Mouse (Mus musculus): ENCODE data around the gene Dusp5. TPM values are rescaled to one million over a fixed set of nuclear protein-coding genes. Genes with fewer than 3 reads are reported as not detected.

The Dusp5 gene
- polyA plus RNA-seq, 1 experiment from 2014 or later, result 3.0 TPM

DNA sequence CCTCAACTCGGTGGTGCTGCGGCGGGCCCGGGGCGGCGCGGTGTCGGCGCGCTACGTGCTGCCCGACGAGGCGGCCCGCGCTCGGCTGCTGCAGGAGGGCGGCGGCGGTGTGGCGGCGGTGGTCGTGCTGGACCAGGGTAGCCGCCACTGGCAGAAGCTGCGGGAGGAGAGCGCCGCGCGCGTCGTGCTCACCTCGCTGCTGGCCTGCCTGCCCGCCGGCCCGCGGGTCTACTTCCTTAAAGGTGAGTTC, 471 bp downstream of the Dusp5 start:
- Histone ChIP-seq H3K4me3 (replicated peaks; ENCODE audit: low read length) (peak overlapping the region; percentile 51), H3K27me3 (ENCODE audit: control insufficient read depth, insufficient read depth, low read length) (peaks cover 26% of the 10 kb centered on the region), H3K27ac (no peak overlapping the region), H3K4me2 (replicated peaks) (peak overlapping the region; percentile 84), H3K9me3 (ENCODE audit: control insufficient read depth, low read length) (no peaks in the 10 kb centered on the region), H3K4me1 (replicated peaks; ENCODE audit: control insufficient read depth, insufficient read depth, low read length) (0 out of 2 replicates have a peak, but pooled peaks cover 8% of the 10 kb centered on the region), H3K36me3 (replicated peaks; ENCODE audit: control insufficient read depth, insufficient read depth) (no peaks in the 10 kb centered on the region), H3K9ac (peak overlapping the region; percentile 55)
- ATAC-seq (ENCODE audit: low FRiP score), result no peak
- 0% methylated on average over 34 of the region's 36 CpGs for WGBS
- no peak for DNase-seq (ENCODE audit: low spot score)

DNA sequence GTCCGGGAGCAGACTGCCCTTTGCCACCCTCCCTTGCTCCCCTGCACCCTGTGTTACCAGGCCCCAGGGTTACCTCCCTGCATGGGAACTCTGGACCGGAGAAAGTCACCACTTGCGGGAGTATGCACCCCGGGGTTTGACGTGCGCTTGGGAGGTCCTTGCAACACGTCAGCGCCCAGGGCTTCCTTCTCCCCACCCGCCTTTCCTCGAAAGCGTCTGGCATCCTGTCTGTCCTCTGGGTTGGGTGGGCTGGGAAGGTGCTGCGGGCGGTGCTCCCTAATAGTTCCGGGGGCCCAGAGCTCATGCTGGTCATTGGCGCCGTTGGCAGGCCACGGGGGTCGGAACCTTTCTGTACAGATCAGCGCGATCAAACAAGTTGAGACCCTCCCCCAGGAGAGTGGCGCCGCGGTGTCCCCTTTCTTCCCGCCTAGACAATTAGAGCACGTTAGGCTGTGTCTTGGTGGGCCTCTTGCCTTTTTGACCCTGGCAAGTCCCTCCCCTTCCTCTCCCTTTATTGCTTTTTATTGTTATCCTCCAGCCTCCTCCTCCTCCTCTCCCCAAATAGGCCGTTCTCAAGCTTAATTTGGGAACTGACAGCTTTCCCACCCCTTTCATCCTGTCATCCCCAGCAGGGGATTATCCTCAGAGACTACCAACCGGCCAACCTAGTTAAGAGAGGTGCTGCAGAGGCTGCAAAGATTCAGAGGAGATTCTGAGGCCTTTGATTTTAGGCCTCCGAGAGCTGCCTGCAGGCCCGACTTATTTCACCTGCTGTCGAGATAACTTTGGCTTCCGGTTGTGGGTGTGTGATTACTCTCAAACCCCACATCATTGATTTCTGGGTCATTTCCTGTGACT, 1.0 kb downstream of the Dusp5 start:
- peak overlapping the region; percentile 51 for H3K4me3 ChIP-seq (replicated peaks; ENCODE audit: low read length)
- no peak for DNase-seq (ENCODE audit: low spot score)
- H3K27me3 ChIP-seq (ENCODE audit: control insufficient read depth, insufficient read depth, low read length), result peaks cover 26% of the 10 kb centered on the region
- 4% methylated on average over 30 of the region's 31 CpGs for WGBS
- H3K36me3 ChIP-seq (replicated peaks; ENCODE audit: control insufficient read depth, insufficient read depth), result no peaks in the 10 kb centered on the region
- H3K9me3 ChIP-seq (ENCODE audit: control insufficient read depth, low read length), result no peaks in the 10 kb centered on the region
- 0 out of 2 replicates have a peak, but pooled peaks cover 8% of the 10 kb centered on the region for H3K4me1 ChIP-seq (replicated peaks; ENCODE audit: control insufficient read depth, insufficient read depth, low read length)
- H3K9ac ChIP-seq, result peak overlapping the region; percentile 55
- H3K27ac ChIP-seq, result no peak overlapping the region
- peak; percentile 28; the same call in 1 of the 2 replicates for ATAC-seq (ENCODE audit: low FRiP score)
- H3K4me2 ChIP-seq (replicated peaks), result peak overlapping the region; percentile 84

- peaks cover 26% of the 10 kb centered on the region for H3K27me3 ChIP-seq (ENCODE audit: control insufficient read depth, insufficient read depth, low read length)
- H3K27ac ChIP-seq, result no peak overlapping the region
- no peak overlapping the region for H3K9ac ChIP-seq
- no peaks in the 10 kb centered on the region for H3K9me3 ChIP-seq (ENCODE audit: control insufficient read depth, low read length)
- no peaks in the 10 kb centered on the region for H3K36me3 ChIP-seq (replicated peaks; ENCODE audit: control insufficient read depth, insufficient read depth)
- ATAC-seq (ENCODE audit: low FRiP score) (no peak), DNase-seq (ENCODE audit: low spot score) (no peak)
- H3K4me3 ChIP-seq (replicated peaks; ENCODE audit: low read length), result no peak overlapping the region
- WGBS, result 53% methylated on average over 10 of the region's 10 CpGs
- H3K4me1 ChIP-seq (replicated peaks; ENCODE audit: control insufficient read depth, insufficient read depth, low read length), result 0 out of 2 replicates have a peak, but pooled peaks cover 8% of the 10 kb centered on the region
- no peak overlapping the region for H3K4me2 ChIP-seq (replicated peaks)
Measured at GRCm38 (mm10) chr19:53531416-53531815, 2.5 kb downstream of the Dusp5 start.

- Histone ChIP-seq H3K9me3 (ENCODE audit: control insufficient read depth, low read length) (no peaks in the 10 kb centered on the region), H3K4me3 (replicated peaks; ENCODE audit: low read length) (no peak overlapping the region), H3K27me3 (ENCODE audit: control insufficient read depth, insufficient read depth, low read length) (peaks cover 26% of the 10 kb centered on the region), H3K4me2 (replicated peaks) (no peak overlapping the region), H3K36me3 (replicated peaks; ENCODE audit: control insufficient read depth, insufficient read depth) (no peaks in the 10 kb centered on the region), H3K4me1 (replicated peaks; ENCODE audit: control insufficient read depth, insufficient read depth, low read length) (0 out of 2 replicates have a peak, but pooled peaks cover 8% of the 10 kb centered on the region), H3K27ac (no peak overlapping the region), H3K9ac (no peak overlapping the region)
- ATAC-seq (ENCODE audit: low FRiP score) (no peak), DNase-seq (ENCODE audit: low spot score) (no peak)
- WGBS, result 52% methylated on average over 6 of the region's 6 CpGs
Measured at GRCm38 (mm10) chr19:53532021-53532420, 3.1 kb downstream of the Dusp5 start.

DNA sequence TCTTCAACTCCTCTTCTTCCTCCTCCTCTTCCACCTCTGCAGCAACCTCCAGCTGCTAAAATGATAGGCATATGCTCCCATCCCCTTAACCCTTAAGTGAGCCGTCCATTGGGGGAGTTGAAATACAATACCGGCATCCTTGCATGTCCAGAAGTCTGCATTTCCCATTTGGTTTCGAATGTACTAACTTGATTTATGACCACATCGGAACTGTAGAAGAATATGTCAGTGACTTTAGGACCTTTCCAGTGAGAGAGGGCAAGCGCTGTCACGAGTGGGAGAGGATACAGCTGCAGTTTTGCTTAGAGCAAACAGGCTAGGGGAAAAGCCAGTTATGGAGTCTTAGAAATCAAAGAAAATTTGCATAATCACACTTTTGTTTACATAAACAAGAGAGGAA, 3.8 kb downstream of the Dusp5 start:
- 0 out of 2 replicates have a peak, but pooled peaks cover 8% of the 10 kb centered on the region for H3K4me1 ChIP-seq (replicated peaks; ENCODE audit: control insufficient read depth, insufficient read depth, low read length)
- H3K4me3 ChIP-seq (replicated peaks; ENCODE audit: low read length), result no peak overlapping the region
- no peak overlapping the region for H3K27ac ChIP-seq
- WGBS, result 63% methylated on average over 6 of the region's 6 CpGs
- H3K9me3 ChIP-seq (ENCODE audit: control insufficient read depth, low read length), result no peaks in the 10 kb centered on the region
- DNase-seq (ENCODE audit: low spot score) (no peak), ATAC-seq (ENCODE audit: low FRiP score) (no peak)
- no peak overlapping the region for H3K9ac ChIP-seq
- H3K36me3 ChIP-seq (replicated peaks; ENCODE audit: control insufficient read depth, insufficient read depth), result no peaks in the 10 kb centered on the region
- no peak overlapping the region for H3K4me2 ChIP-seq (replicated peaks)
- peaks cover 26% of the 10 kb centered on the region for H3K27me3 ChIP-seq (ENCODE audit: control insufficient read depth, insufficient read depth, low read length)

- Histone ChIP-seq H3K9ac (no peak overlapping the region), H3K27ac (no peak overlapping the region), H3K4me3 (replicated peaks; ENCODE audit: low read length) (no peak overlapping the region), H3K36me3 (replicated peaks; ENCODE audit: control insufficient read depth, insufficient read depth) (no peaks in the 10 kb centered on the region), H3K27me3 (ENCODE audit: control insufficient read depth, insufficient read depth, low read length) (peaks cover 26% of the 10 kb centered on the region), H3K4me1 (replicated peaks; ENCODE audit: control insufficient read depth, insufficient read depth, low read length) (0 out of 2 replicates have a peak, but pooled peaks cover 8% of the 10 kb centered on the region), H3K4me2 (replicated peaks) (no peak overlapping the region), H3K9me3 (ENCODE audit: control insufficient read depth, low read length) (no peaks in the 10 kb centered on the region)
- 81% methylated on average over 7 of the region's 7 CpGs for WGBS
- no peak for ATAC-seq (ENCODE audit: low FRiP score)
- no peak for DNase-seq (ENCODE audit: low spot score)
Measured at GRCm38 (mm10) chr19:53533236-53533635, 4.3 kb downstream of the Dusp5 start.

DNA sequence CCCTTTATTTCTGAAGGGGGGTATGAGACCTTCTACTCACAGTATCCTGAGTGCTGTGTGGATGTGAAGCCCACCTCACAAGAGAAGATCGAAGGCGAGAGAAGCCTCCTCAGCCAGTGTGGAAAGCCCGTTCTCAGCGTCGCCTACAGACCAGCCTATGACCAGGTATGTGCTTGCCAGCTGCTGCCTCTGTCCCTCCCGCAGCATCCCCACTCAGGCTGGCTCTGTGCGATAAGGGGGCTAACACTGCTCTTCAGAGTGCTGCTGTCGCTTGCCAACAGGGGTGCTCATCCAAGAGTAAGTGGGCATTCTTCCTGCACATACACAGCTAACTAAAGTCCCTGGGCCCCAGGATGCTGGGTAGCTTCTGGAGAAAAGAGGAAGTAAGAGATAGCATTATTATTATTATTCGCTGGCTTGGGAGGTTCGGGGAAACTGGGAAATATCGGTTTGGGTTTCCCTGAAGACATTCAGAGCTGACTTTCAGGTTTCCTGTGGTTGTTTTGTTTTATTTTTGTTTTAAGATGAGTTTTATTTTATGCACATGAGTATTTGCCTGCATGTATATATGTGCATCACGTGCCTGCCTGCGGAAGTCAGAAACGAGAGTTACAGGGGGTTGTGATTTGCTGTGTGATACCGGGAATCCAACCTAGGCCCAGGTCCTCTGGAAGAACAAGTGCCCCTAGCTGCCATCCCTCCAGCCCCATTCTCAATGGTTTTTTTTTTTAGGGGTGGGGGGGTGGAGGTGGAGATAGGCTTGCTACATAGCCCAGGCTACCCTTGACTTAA, 5.1 kb downstream of the Dusp5 start:
- Histone ChIP-seq H3K4me1 (replicated peaks; ENCODE audit: control insufficient read depth, insufficient read depth, low read length) (0 out of 2 replicates have a peak, but pooled peaks cover 8% of the 10 kb centered on the region), H3K4me2 (replicated peaks) (no peak overlapping the region), H3K9ac (no peak overlapping the region), H3K36me3 (replicated peaks; ENCODE audit: control insufficient read depth, insufficient read depth) (no peaks in the 10 kb centered on the region), H3K9me3 (ENCODE audit: control insufficient read depth, low read length) (no peaks in the 10 kb centered on the region), H3K27ac (no peak overlapping the region), H3K4me3 (replicated peaks; ENCODE audit: low read length) (no peak overlapping the region), H3K27me3 (ENCODE audit: control insufficient read depth, insufficient read depth, low read length) (peaks cover 26% of the 10 kb centered on the region)
- 90% methylated on average over 15 of the region's 15 CpGs for WGBS
- ATAC-seq (ENCODE audit: low FRiP score) (no peak), DNase-seq (ENCODE audit: low spot score) (no peak)

DNA sequence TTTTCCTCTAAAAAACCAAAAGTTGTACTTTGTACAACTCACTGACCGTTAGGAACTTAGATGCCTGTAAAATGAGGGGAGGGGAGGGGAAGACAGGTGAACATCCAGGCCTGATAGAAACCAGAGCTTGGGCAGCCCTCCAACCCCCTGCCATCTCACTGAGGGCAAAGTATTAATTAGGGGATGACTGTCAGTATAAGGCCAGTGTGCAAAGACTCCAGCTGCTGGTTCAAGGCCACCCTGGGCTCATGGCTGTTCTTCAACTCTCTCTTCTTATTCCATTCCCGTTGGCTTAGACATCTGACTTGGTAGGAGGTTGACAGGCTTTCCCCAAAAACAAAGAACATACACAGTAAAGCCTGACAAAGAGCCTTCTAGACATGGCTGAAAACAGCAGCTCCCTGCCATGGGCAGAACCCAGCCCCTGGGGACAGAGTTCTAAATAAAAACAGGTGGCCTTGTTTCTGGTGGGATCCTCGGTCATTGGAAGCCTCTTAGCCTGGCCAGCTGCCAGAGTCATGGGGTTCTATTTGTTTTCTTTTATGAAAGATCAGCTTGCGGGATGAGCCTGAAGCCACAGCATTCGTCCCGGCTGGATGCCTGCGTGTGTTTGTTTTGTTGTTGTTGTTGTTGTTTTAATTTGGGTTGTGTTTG, 6.0 kb downstream of the Dusp5 start:
- no peak for ATAC-seq (ENCODE audit: low FRiP score)

GRCm38 (mm10) chr19:53535421-53535820, 6.5 kb downstream of the Dusp5 start:
- Histone ChIP-seq H3K4me3 (replicated peaks; ENCODE audit: low read length) (no peak overlapping the region), H3K4me1 (replicated peaks; ENCODE audit: control insufficient read depth, insufficient read depth, low read length) (no peaks in the 10 kb centered on the region), H3K4me2 (replicated peaks) (no peak overlapping the region), H3K36me3 (replicated peaks; ENCODE audit: control insufficient read depth, insufficient read depth) (no peaks in the 10 kb centered on the region), H3K27me3 (ENCODE audit: control insufficient read depth, insufficient read depth, low read length) (peaks cover 16% of the 10 kb centered on the region), H3K9me3 (ENCODE audit: control insufficient read depth, low read length) (no peaks in the 10 kb centered on the region), H3K9ac (no peak overlapping the region), H3K27ac (no peak overlapping the region)
- WGBS, result 75% methylated on average over 6 of the region's 6 CpGs
- ATAC-seq (ENCODE audit: low FRiP score), result no peak
- DNase-seq (ENCODE audit: low spot score), result no peak

More for the DNA sequence above, 6.0 kb downstream of the Dusp5 start:
- whole genome bisulfite sequencing, result 58% methylated on average over 7 of the region's 7 CpGs
- DNase-seq (ENCODE audit: low spot score), result no peak
- Histone ChIP-seq H3K4me2 (replicated peaks) (no peak overlapping the region), H3K9me3 (ENCODE audit: control insufficient read depth, low read length) (no peaks in the 10 kb centered on the region), H3K9ac (no peak overlapping the region), H3K27ac (no peak overlapping the region), H3K27me3 (ENCODE audit: control insufficient read depth, insufficient read depth, low read length) (peaks cover 22% of the 10 kb centered on the region), H3K4me1 (replicated peaks; ENCODE audit: control insufficient read depth, insufficient read depth, low read length) (0 out of 2 replicates have a peak, but pooled peaks cover under 1% of the 10 kb centered on the region), H3K4me3 (replicated peaks; ENCODE audit: low read length) (no peak overlapping the region), H3K36me3 (replicated peaks; ENCODE audit: control insufficient read depth, insufficient read depth) (no peaks in the 10 kb centered on the region)
